ENCODE assay signal across 9 mouse cellular contexts in genomic region chr5:125107011-125107651, GRCm38 (mm10).
A peak's percentile ranks its signal among the peaks of the same experiment; 100 is the strongest.
DNase-seq lines count a peak whose midpoint lies in the region; ATAC-seq lines count a peak whose summit lies in the region.
"Had no signal": no experiment of that assay in that cellular context is flagged by ENCODE, and none has a peak within 500 bp of the region (broad histone marks: within the 10 kb centered on the region; RNA-seq: fewer than 3 reads in every experiment).

No protein-coding gene starts in this region.

- intact Hi-C loops in left cerebral cortex, postnatal 36 days (cut with DNase I): loop anchor here (2.0 to 5.0 kb wide), 2 partner anchors 162 to 205 kb away; no protein-coding TSS in a partner anchor

- ATAC-seq in hindbrain, embryonic 14.5 days (ENCODE audit: low FRiP score): no peak
- no peak for ATAC-seq in hindbrain, embryonic 13.5 days (ENCODE audit: low FRiP score)
- ATAC-seq in intestine, embryonic 15.5 days: peak; percentile 52; the same call in 1 of the 2 replicates

- no peak overlapping the region for H3K27ac ChIP-seq in hindbrain, embryonic 14.5 days
- H3K27ac ChIP-seq in hindbrain, embryonic 13.5 days: no peak overlapping the region
- no peak overlapping the region for H3K27ac ChIP-seq in intestine, embryonic 15.5 days
- H3K27ac ChIP-seq: embryonic facial prominence, embryonic 13.5 days had no signal

- peaks cover 42% of the 10 kb centered on the region for H3K4me1 ChIP-seq in hindbrain, embryonic 14.5 days (replicated peaks; ENCODE audit: control insufficient read depth, insufficient read depth, low read length)
- peaks cover 58% of the 10 kb centered on the region for H3K4me1 ChIP-seq in hindbrain, embryonic 13.5 days (replicated peaks)
- H3K4me1 ChIP-seq in intestine, embryonic 15.5 days (replicated peaks): peaks cover 44% of the 10 kb centered on the region

- H3K9me3 ChIP-seq in hindbrain, embryonic 14.5 days (ENCODE audit: control insufficient read depth, low read length): no peaks in the 10 kb centered on the region
- H3K9me3 ChIP-seq in hindbrain, embryonic 13.5 days: no peaks in the 10 kb centered on the region
- no peaks in the 10 kb centered on the region for H3K9me3 ChIP-seq in intestine, embryonic 15.5 days
- H3K9me3 ChIP-seq: embryonic facial prominence, embryonic 13.5 days had no signal

- H3K27me3 ChIP-seq in hindbrain, embryonic 14.5 days (ENCODE audit: control insufficient read depth, insufficient read depth, low read length): no peaks in the 10 kb centered on the region
- H3K27me3 ChIP-seq in hindbrain, embryonic 13.5 days: no peaks in the 10 kb centered on the region
- H3K27me3 ChIP-seq in intestine, embryonic 15.5 days (replicated peaks): no peaks in the 10 kb centered on the region
- H3K27me3 ChIP-seq: embryonic facial prominence, embryonic 13.5 days had no signal

- 64% methylated on average over 11 of the region's 11 CpGs for WGBS in hindbrain, embryonic 14.5 days
- WGBS in hindbrain, embryonic 13.5 days: 62% methylated on average over 11 of the region's 11 CpGs
- 57% methylated on average over 11 of the region's 11 CpGs for WGBS in intestine, embryonic 15.5 days

- H3K36me3 ChIP-seq in hindbrain, embryonic 14.5 days (replicated peaks; ENCODE audit: control insufficient read depth, insufficient read depth): peaks cover 50% of the 10 kb centered on the region
- H3K36me3 ChIP-seq in hindbrain, embryonic 13.5 days: peaks cover 59% of the 10 kb centered on the region
- H3K36me3 ChIP-seq in intestine, embryonic 15.5 days: peaks cover 40% of the 10 kb centered on the region

- no peak overlapping the region for H3K4me3 ChIP-seq in hindbrain, embryonic 14.5 days (replicated peaks; ENCODE audit: low read length)
- H3K4me3 ChIP-seq in hindbrain, embryonic 13.5 days: no peak overlapping the region
- H3K4me3 ChIP-seq in intestine, embryonic 15.5 days (replicated peaks): no peak overlapping the region
- H3K4me3 ChIP-seq: embryonic facial prominence, embryonic 13.5 days had no signal

- DNase-seq in hindbrain, embryonic 14.5 days (ENCODE audit: low spot score): peak; percentile 42
- peak; percentile 67 to 87 for DNase-seq in adrenal gland, adult (ENCODE audit: inconsistent age in 2 of 2, low spot score in 1 of 2)
- DNase-seq in embryo, embryonic 10 days (ENCODE audit: low spot score): peak; percentile 79
- peak; percentile 31 to 47 for DNase-seq in left cerebral cortex, postnatal 36 days (ENCODE audit: low spot score in 2 of 2)
- peak; percentile 39 to 50 for DNase-seq in natural killer cell, adult 2 months (ENCODE audit: low spot score in 2 of 2)
- peak; percentile 67 for DNase-seq in thymus, postnatal 0 days (ENCODE audit: low spot score)

- no peak overlapping the region for H3K4me2 ChIP-seq in hindbrain, embryonic 14.5 days (replicated peaks)
- no peak overlapping the region for H3K4me2 ChIP-seq in hindbrain, embryonic 13.5 days
- no peak overlapping the region for H3K4me2 ChIP-seq in intestine, embryonic 15.5 days (replicated peaks)
- H3K4me2 ChIP-seq: embryonic facial prominence, embryonic 13.5 days had no signal

- no peak overlapping the region for H3K9ac ChIP-seq in hindbrain, embryonic 14.5 days
- no peak overlapping the region for H3K9ac ChIP-seq in hindbrain, embryonic 13.5 days
- H3K9ac ChIP-seq in intestine, embryonic 15.5 days: no peak overlapping the region
- H3K9ac ChIP-seq: embryonic facial prominence, embryonic 13.5 days had no signal
